Mouse (Mus musculus): ENCODE measurements around the gene Kcnip1. TPM values are rescaled to one million over a fixed set of nuclear protein-coding genes. Genes with fewer than 3 reads are reported as not detected.

Gene Kcnip1
- under 1 TPM in 1 of 2 experiments, not detected in 1; 0.07 TPM for polyA plus RNA-seq (2017; shearing (Covaris generic))

GRCm38 (mm10) chr11:33992938-33993337 lies at the start of gene Kcnip1:
Gene Kcnip1 (minus strand): TSS chr11:33993152.

GRCm38 (mm10) chr11:33962688-33963407 lies 30.1 kb downstream of the Kcnip1 start, which contains the start of gene Kcnmb1:
Gene Kcnmb1 (plus strand): TSS chr11:33963013.

GRCm38 (mm10) chr11:33598986-33599385 lies 394.0 kb downstream of the Kcnip1 start, which contains the start of gene D130052B06Rik:
Gene D130052B06Rik (plus strand): TSS chr11:33599302.

Other genes starting within 250 kb of the Kcnip1 start
- gene Kcnmb1, start 30.1 kb downstream of the Kcnip1 start, polyA plus RNA-seq (2017; shearing (Covaris generic)), result under 1 TPM; 0.23 to 0.76 TPM
- 100 to 1,000 TPM; 400 to 426 TPM for gene Lcp2, start 53.8 kb upstream of the Kcnip1 start, polyA plus RNA-seq (2017; shearing (Covaris generic))
- gene 4930469K13Rik, start 105.4 kb upstream of the Kcnip1 start, polyA plus RNA-seq (2017; shearing (Covaris generic)), result 1 to 10 TPM; 1.2 to 5.7 TPM
- gene Foxi1, start 214.9 kb upstream of the Kcnip1 start, polyA plus RNA-seq (2017; shearing (Covaris generic)), result not detected